Mouse (Mus musculus) MEL (cell line): Measurements from ENCODE around the gene Rnasek.

Experiments
- CTCF ChIP-seq, 3 experiments: IDR thresholded peaks in 2 of 3; conservative IDR thresholded peaks in 1 of 3; 2 replicates each; pipeline ENCODE4 v1.5.1; 2011 to 2012; ENCODE audit warnings: low read length in 3 of 3, low read depth in 2 of 3, mild to moderate bottlenecking in 2 of 3, improper control_type of control experiment in 1 of 3, inconsistent platforms in 1 of 3, mixed read lengths in 1 of 3, moderate library complexity in 1 of 3; ENCODE audit not compliant: control insufficient read depth in 1 of 3, insufficient read depth in 1 of 3, poor library complexity in 1 of 3, severe bottlenecking in 1 of 3
- E2F4 ChIP-seq: IDR thresholded peaks from 2 replicates; pipeline ENCODE4 v1.6.1; 2011; ENCODE audit warnings: low read depth, low read length, improper control_type of control experiment, borderline replicate concordance
- EP300 ChIP-seq, 2 experiments: IDR thresholded peaks; 2 replicates each; pipeline ENCODE4 v1.6.1; 2011; ENCODE audit warnings: improper control_type of control experiment in 2 of 2, low read length in 2 of 2, low read depth in 1 of 2, mild to moderate bottlenecking in 1 of 2
- MAX ChIP-seq: IDR thresholded peaks from 2 replicates; pipeline ENCODE4 v1.6.1; 2011; ENCODE audit warnings: low read length, improper control_type of control experiment
- POLR2A ChIP-seq, 2 experiments: IDR thresholded peaks; 2 replicates each; pipeline ENCODE4 v1.6.1; 2011 to 2012; ENCODE audit warnings: low read length in 2 of 2, mild to moderate bottlenecking in 2 of 2, control low read depth in 1 of 2, improper control_type of control experiment in 1 of 2, low read depth in 1 of 2, moderate library complexity in 1 of 2; ENCODE audit not compliant: control insufficient read depth in 1 of 2, insufficient read depth in 1 of 2, poor library complexity in 1 of 2
- POLR2AphosphoS5 ChIP-seq: IDR thresholded peaks from 2 replicates; pipeline ENCODE4 v1.6.1; 2012; ENCODE audit warnings: low read depth, borderline replicate concordance, mild to moderate bottlenecking, inconsistent platforms, low read length, moderate library complexity, mixed read lengths
- RCOR1 ChIP-seq: IDR thresholded peaks from 2 replicates; pipeline ENCODE4 v1.6.1; 2012; ENCODE audit warnings: low read depth, mild to moderate bottlenecking, inconsistent platforms, low read length, improper control_type of control experiment
- TAL1 ChIP-seq: IDR thresholded peaks from 2 replicates; pipeline ENCODE4 v1.6.1; 2012; ENCODE audit warnings: mild to moderate bottlenecking, inconsistent platforms, low read length, moderate library complexity, mixed read lengths
- USF2 ChIP-seq, 2 experiments: IDR thresholded peaks; 2 replicates each; pipeline ENCODE4 v1.6.1; 2011 to 2012; ENCODE audit warnings: improper control_type of control experiment in 2 of 2, low read length in 2 of 2, borderline replicate concordance in 1 of 2, inconsistent platforms in 1 of 2, low read depth in 1 of 2, mild to moderate bottlenecking in 1 of 2; ENCODE audit not compliant: insufficient read depth in 1 of 2
- ZMIZ1 ChIP-seq: IDR thresholded peaks from 2 replicates; pipeline ENCODE4 v1.6.1; 2012; ENCODE audit warnings: low read depth, mild to moderate bottlenecking, inconsistent platforms, low read length, improper control_type of control experiment, moderate library complexity

GRCm38 (mm10) chr11:70219873-70220272 lies 19.8 kb downstream of the Rnasek start:
- TF ChIP-seq RCOR1 (no peak), EP300 (IDR thresholded peaks at IDR 0.05; ENCODE audit: low read depth in 1 of 2, low read length in 2 of 2) (no peak), CTCF (IDR thresholded peaks at IDR 0.05 in 2 of 3, conservative IDR thresholded peaks at IDR 0.05 in 1 of 3; ENCODE audit: control insufficient read depth in 1 of 3, insufficient read depth in 1 of 3, low read depth in 2 of 3, low read length in 3 of 3, poor library complexity in 1 of 3, severe bottlenecking in 1 of 3) (no peak), TAL1 (no peak), POLR2A (IDR thresholded peaks at IDR 0.05; ENCODE audit: control insufficient read depth in 1 of 2, insufficient read depth in 1 of 2, low read depth in 1 of 2, low read length in 2 of 2, poor library complexity in 1 of 2) (no peak), USF2 (IDR thresholded peaks at IDR 0.05; ENCODE audit: borderline replicate concordance in 1 of 2, insufficient read depth in 1 of 2, low read depth in 1 of 2, low read length in 2 of 2) (no peak), E2F4 (no peak), POLR2AphosphoS5 (no peak), MAX (no peak), ZMIZ1 (no peak)
